In the genomic region with DNA sequence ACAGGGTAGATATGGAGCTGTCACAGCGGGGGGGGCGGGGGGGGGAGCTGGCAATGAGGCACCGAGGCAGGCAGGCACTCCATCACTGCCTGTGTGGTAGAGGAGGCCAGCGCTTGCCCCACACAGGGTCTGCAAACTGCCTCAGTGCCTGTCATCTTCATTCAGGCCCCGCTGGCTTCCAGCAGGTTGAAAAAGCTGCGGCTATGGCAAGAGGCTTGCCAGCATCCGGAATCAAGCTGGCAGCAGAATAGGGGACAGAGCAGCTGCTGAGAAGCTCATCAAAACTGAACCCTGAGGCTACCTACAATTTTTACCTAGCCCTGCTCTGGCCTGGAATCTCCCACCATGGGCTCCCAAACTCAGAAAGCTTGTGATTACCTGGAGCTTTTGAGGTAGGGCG, we compare ENCODE assay signal across 17 mouse cellular contexts. TPM values are rescaled to one million over a fixed set of nuclear protein-coding genes. Genes with fewer than 3 reads are reported as not detected.
DNase-seq lines count a peak whose midpoint lies in the region; ATAC-seq and TF ChIP-seq lines count a peak whose summit lies in the region.
"Had no signal": no experiment of that assay in that cellular context is flagged by ENCODE, and none has a peak within 500 bp of the region (broad histone marks: within the 10 kb centered on the region; RNA-seq: fewer than 3 reads in every experiment).

No protein-coding gene starts in this region.

- 13% methylated on average over 8 of the region's 8 CpGs for WGBS in forebrain, embryonic 10.5 days
- WGBS in forebrain, embryonic 11.5 days = 8% methylated on average over 8 of the region's 8 CpGs
- 11% methylated on average over 8 of the region's 8 CpGs for WGBS in forebrain, embryonic 14.5 days
- 11% methylated on average over 8 of the region's 8 CpGs for WGBS in midbrain, embryonic 14.5 days

- H3K4me1 ChIP-seq in forebrain, embryonic 10.5 days = peaks cover 55% of the 10 kb centered on the region
- peaks cover 25% of the 10 kb centered on the region for H3K4me1 ChIP-seq in forebrain, embryonic 11.5 days (replicated peaks; ENCODE audit: control insufficient read depth, insufficient read depth, low read length)
- peaks cover 74% of the 10 kb centered on the region for H3K4me1 ChIP-seq in E14TG2a.4 (replicated peaks; ENCODE audit: low read depth, low read length)
- peaks cover 43% of the 10 kb centered on the region for H3K4me1 ChIP-seq in forebrain, embryonic 14.5 days (ENCODE audit: control insufficient read depth, insufficient read depth, low read length)
- H3K4me1 ChIP-seq in midbrain, embryonic 14.5 days (ENCODE audit: control insufficient read depth, insufficient read depth, low read length) = peaks cover 44% of the 10 kb centered on the region

- no peak for ATAC-seq in forebrain, embryonic 11.5 days (replicated peaks; ENCODE audit: low FRiP score)
- peak; percentile 25; the same call in 1 of the 2 replicates for ATAC-seq in forebrain, embryonic 14.5 days
- ATAC-seq in midbrain, embryonic 14.5 days (ENCODE audit: low FRiP score, low TSS enrichment) = no peak

- no peak overlapping the region for H3K9ac ChIP-seq in forebrain, embryonic 11.5 days (ENCODE audit: low read length)
- H3K9ac ChIP-seq in forebrain, embryonic 14.5 days (ENCODE audit: low read length) = no peak overlapping the region
- no peak overlapping the region for H3K9ac ChIP-seq in midbrain, embryonic 14.5 days (replicated peaks; ENCODE audit: low read length)
- H3K9ac ChIP-seq: lung, embryonic 14.5 days had no signal

- peak overlapping the region; percentile 36; the same call in 1 of the 2 replicates for H3K27ac ChIP-seq in forebrain, embryonic 10.5 days
- no peak overlapping the region for H3K27ac ChIP-seq in forebrain, embryonic 11.5 days (ENCODE audit: low read depth, low read length)
- peak overlapping the region; percentile 44 for H3K27ac ChIP-seq in forebrain, embryonic 14.5 days (ENCODE audit: low read depth, low read length)
- H3K27ac ChIP-seq in midbrain, embryonic 14.5 days (replicated peaks; ENCODE audit: low read depth, low read length) = peak overlapping the region; percentile 46
- H3K27ac ChIP-seq: left cerebral cortex, adult 2 months had no signal

- no peak for TF ChIP-seq CTCF in E14TG2a.4 (conservative IDR thresholded peaks at IDR 0.05; ENCODE audit: low read length)

- H3K4me3 ChIP-seq in forebrain, embryonic 10.5 days = no peak overlapping the region
- no peak overlapping the region for H3K4me3 ChIP-seq in forebrain, embryonic 11.5 days (ENCODE audit: low read depth, low read length)
- peak overlapping the region; percentile 35; the same call in 1 of the 2 replicates for H3K4me3 ChIP-seq in E14TG2a.4 (replicated peaks; ENCODE audit: low read length)
- H3K4me3 ChIP-seq in forebrain, embryonic 14.5 days (ENCODE audit: low read depth, low read length) = no peak overlapping the region
- no peak overlapping the region for H3K4me3 ChIP-seq in midbrain, embryonic 14.5 days (replicated peaks; ENCODE audit: low read depth, low read length)
- H3K4me3 ChIP-seq: left cerebral cortex, adult 2 months had no signal

- no peaks in the 10 kb centered on the region for H3K9me3 ChIP-seq in forebrain, embryonic 10.5 days
- H3K9me3 ChIP-seq in forebrain, embryonic 11.5 days (ENCODE audit: control insufficient read depth, low read length) = no peaks in the 10 kb centered on the region
- no peaks in the 10 kb centered on the region for H3K9me3 ChIP-seq in E14TG2a.4 (ENCODE audit: low read length)
- no peaks in the 10 kb centered on the region for H3K9me3 ChIP-seq in forebrain, embryonic 14.5 days (replicated peaks; ENCODE audit: control insufficient read depth, low read length)
- H3K9me3 ChIP-seq in midbrain, embryonic 14.5 days (ENCODE audit: control insufficient read depth, low read length) = no peaks in the 10 kb centered on the region
- H3K9me3 ChIP-seq: G1E had no signal

- H3K27me3 ChIP-seq in forebrain, embryonic 10.5 days (ENCODE audit: poor library complexity, severe bottlenecking) = peaks cover 58% of the 10 kb centered on the region
- H3K27me3 ChIP-seq in forebrain, embryonic 11.5 days (ENCODE audit: control insufficient read depth, insufficient read depth, low read length) = no peaks in the 10 kb centered on the region
- H3K27me3 ChIP-seq in E14TG2a.4 (ENCODE audit: insufficient read depth, low read length) = 0 out of 2 replicates have a peak, but pooled peaks cover 3% of the 10 kb centered on the region
- H3K27me3 ChIP-seq in forebrain, embryonic 14.5 days (replicated peaks; ENCODE audit: control insufficient read depth, insufficient read depth, low read length) = no peaks in the 10 kb centered on the region
- H3K27me3 ChIP-seq in midbrain, embryonic 14.5 days (ENCODE audit: control insufficient read depth, insufficient read depth, low read length) = no peaks in the 10 kb centered on the region

- DNase-seq in forebrain, embryonic 10.5 days (ENCODE audit: extremely low spot score, low spot score) = no peak
- no peak for DNase-seq in forebrain, embryonic 11.5 days (ENCODE audit: low spot score)
- peak; percentile 61 for DNase-seq in forebrain, embryonic 14.5 days (ENCODE audit: low spot score)
- DNase-seq in midbrain, embryonic 14.5 days = peak; percentile 66
- no peak for DNase-seq in gastrocnemius, postnatal 4 days (ENCODE audit: low spot score in 2 of 2)
- DNase-seq in spleen, postnatal 10 days (ENCODE audit: low spot score in 2 of 2) = no peak
- DNase-seq: adrenal gland, postnatal 14 days; B cell, adult 2 months; heart, postnatal 36 days; kidney, adult 11 months; kidney, postnatal 36 days; liver; right cerebral cortex, adult 18-20 months had no signal

- H3K4me2 ChIP-seq in forebrain, embryonic 11.5 days (ENCODE audit: low read depth, low read length, severe bottlenecking) = no peak overlapping the region
- H3K4me2 ChIP-seq in forebrain, embryonic 14.5 days (ENCODE audit: low read length) = no peak overlapping the region
- no peak overlapping the region for H3K4me2 ChIP-seq in midbrain, embryonic 14.5 days (ENCODE audit: low read length)
- H3K4me2 ChIP-seq: lung, embryonic 14.5 days had no signal

- no peaks in the 10 kb centered on the region for H3K36me3 ChIP-seq in forebrain, embryonic 10.5 days (replicated peaks)
- no peaks in the 10 kb centered on the region for H3K36me3 ChIP-seq in forebrain, embryonic 11.5 days (ENCODE audit: control insufficient read depth, insufficient read depth, low read length)
- H3K36me3 ChIP-seq in E14TG2a.4 (ENCODE audit: insufficient read depth, low read length) = no peaks in the 10 kb centered on the region
- H3K36me3 ChIP-seq in forebrain, embryonic 14.5 days (ENCODE audit: control insufficient read depth, insufficient read depth, low read length) = no peaks in the 10 kb centered on the region
- H3K36me3 ChIP-seq in midbrain, embryonic 14.5 days (ENCODE audit: control insufficient read depth, insufficient read depth, low read length) = no peaks in the 10 kb centered on the region
- H3K36me3 ChIP-seq: G1E had no signal

RNA-seq across cellular contexts. Expression of a gene that starts 37.5 kb away (rescaled TPM):
- 5.5 and 6.0 TPM in 2 replicates for polyA plus RNA-seq in forebrain, embryonic 10.5 days (2016; fragmentation: Nextera tagmentation; extraction: Ambion mirVana)
- polyA plus RNA-seq in forebrain, embryonic 11.5 days (2014; fragmentation: Nextera tagmentation; extraction: Ambion mirVana) = 10.2 and 11.1 TPM in 2 replicates
- polyA plus RNA-seq in forebrain, embryonic 14.5 days (2014; fragmentation: Nextera tagmentation; extraction: Ambion mirVana) = 25.2 and 35.3 TPM in 2 replicates
- 36.5 and 37.0 TPM in 2 replicates for polyA plus RNA-seq in midbrain, embryonic 14.5 days (2014; fragmentation: Nextera tagmentation; extraction: Ambion mirVana)
- 1 to 10 TPM; 6.9 to 7.4 TPM for total RNA-seq in gastrocnemius, postnatal 4 days (2021)
- polyA plus RNA-seq: G1E had no signal

Comparison
In these comparisons a context has a peak if more than half of its experiments do, and no peak if none do; other contexts are left out.
1. DNase-seq: peak in forebrain, embryonic 14.5 days (single experiment) and midbrain, embryonic 14.5 days (single experiment); none in forebrain, embryonic 10.5 days (single experiment), forebrain, embryonic 11.5 days (single experiment), gastrocnemius, postnatal 4 days (0 of 2) and spleen, postnatal 10 days (0 of 2).